Mouse (Mus musculus) intestine, postnatal 0 days (tissue): ENCODE results near the gene Fat1. TPM values are rescaled to one million over a fixed set of nuclear protein-coding genes. Genes with fewer than 3 reads are reported as not detected.
A peak's percentile ranks its signal among the peaks of the same experiment; 100 is the strongest.
"Not testable (repeated sequence)": the region's sequence is repeated elsewhere in the genome, so short reads cannot be mapped to it uniquely, and the experiment has no call there.

Experiments used
- ATAC-seq: fragments of 200-750 bp; cut with Nextera tagmentation; 2 replicates; pipeline ENCODE4 v1.8.0; 2017; ENCODE audit warnings: mild to moderate bottlenecking, moderate TSS enrichment, moderate library complexity
- H3K27ac ChIP-seq: fragments of 300-500 bp; sonication (generic); 2 replicates; pipeline ENCODE4 v1.5.1; 2014; ENCODE audit warnings: mild to moderate bottlenecking, low read depth, low read length, moderate library complexity
- H3K27me3 ChIP-seq: fragments of 300-500 bp; sonication (generic); replicated peaks from 2 replicates; pipeline ENCODE4 v1.6.1; 2014; ENCODE audit warnings: low read length, mixed read lengths; ENCODE audit not compliant: control insufficient read depth, insufficient read depth
- H3K36me3 ChIP-seq: fragments of 300-500 bp; sonication (generic); 2 replicates; pipeline ENCODE4 v1.6.1; 2014; ENCODE audit warnings: mild to moderate bottlenecking, moderate library complexity; ENCODE audit not compliant: control insufficient read depth, insufficient read depth
- H3K4me1 ChIP-seq: fragments of 300-500 bp; sonication (generic); replicated peaks from 2 replicates; pipeline ENCODE4 v1.6.1; 2014; ENCODE audit warnings: antibody characterized with exemption, low read length, mixed read lengths; ENCODE audit not compliant: control insufficient read depth, insufficient read depth
- H3K4me2 ChIP-seq: fragments of 300-500 bp; sonication (generic); replicated peaks from 2 replicates; pipeline ENCODE4 v1.6.1; 2014; ENCODE audit warnings: low read depth, mild to moderate bottlenecking, moderate library complexity
- H3K4me3 ChIP-seq: fragments of 300-500 bp; sonication (generic); 2 replicates; pipeline ENCODE4 v1.5.1; 2014; ENCODE audit warnings: low read depth, low read length
- H3K9ac ChIP-seq: fragments of 300-500 bp; sonication (generic); 2 replicates; pipeline ENCODE4 v1.6.1; 2014; ENCODE audit warnings: mild to moderate bottlenecking, low read depth, low read length
- H3K9me3 ChIP-seq: fragments of 300-500 bp; sonication (generic); 2 replicates; pipeline ENCODE4 v1.6.1; 2016; ENCODE audit warnings: mixed run types; ENCODE audit not compliant: control insufficient read depth
- CTCF ChIP-seq: sonication (generic); IDR thresholded peaks from 2 replicates; pipeline ENCODE4 v1.5.1; 2016; ENCODE audit warnings: low read depth, mild to moderate bottlenecking, control low read depth, antibody characterized with exemption, moderate library complexity
- WGBS: fragments of 180-500 bp; shearing (Covaris S2); extraction: QIAGEN DNeasy Blood & Tissue Kit; methylation state at CpG from one replicate; pipeline ENCODE4 v1.1.7; 2014; 5-methylcytosine and 5-hydroxymethylcytosine counted together
- polyA plus RNA-seq: library from polyadenylated mRNA; unstranded; fragments of >200 nt; fragmentation: Nextera tagmentation; extraction: Ambion mirVana; gene quantifications from 2 replicates; pipeline ENCODE4 v1.2.1, GENCODE M21; 2015

Fat1 gene
- polyA plus RNA-seq, 1 experiment from 2014 or later: 10.4 TPM

GRCm38 (mm10) chr8:45062311-45062710 is 127.1 kb downstream of the Fat1 start:
- Histone ChIP-seq H3K4me3 (no peak overlapping the region), H3K9ac (no peak overlapping the region), H3K4me1 (no peaks in the 10 kb centered on the region), H3K36me3 (no peaks in the 10 kb centered on the region), H3K4me2 (no peak overlapping the region), H3K27ac (no peak overlapping the region), H3K27me3 (no peaks in the 10 kb centered on the region), H3K9me3 (no peaks in the 10 kb centered on the region)
- ATAC-seq: no peak
- 92% methylated on average over 11 of the region's 11 CpGs for whole genome bisulfite sequencing
- TF ChIP-seq CTCF: no peak

DNA sequence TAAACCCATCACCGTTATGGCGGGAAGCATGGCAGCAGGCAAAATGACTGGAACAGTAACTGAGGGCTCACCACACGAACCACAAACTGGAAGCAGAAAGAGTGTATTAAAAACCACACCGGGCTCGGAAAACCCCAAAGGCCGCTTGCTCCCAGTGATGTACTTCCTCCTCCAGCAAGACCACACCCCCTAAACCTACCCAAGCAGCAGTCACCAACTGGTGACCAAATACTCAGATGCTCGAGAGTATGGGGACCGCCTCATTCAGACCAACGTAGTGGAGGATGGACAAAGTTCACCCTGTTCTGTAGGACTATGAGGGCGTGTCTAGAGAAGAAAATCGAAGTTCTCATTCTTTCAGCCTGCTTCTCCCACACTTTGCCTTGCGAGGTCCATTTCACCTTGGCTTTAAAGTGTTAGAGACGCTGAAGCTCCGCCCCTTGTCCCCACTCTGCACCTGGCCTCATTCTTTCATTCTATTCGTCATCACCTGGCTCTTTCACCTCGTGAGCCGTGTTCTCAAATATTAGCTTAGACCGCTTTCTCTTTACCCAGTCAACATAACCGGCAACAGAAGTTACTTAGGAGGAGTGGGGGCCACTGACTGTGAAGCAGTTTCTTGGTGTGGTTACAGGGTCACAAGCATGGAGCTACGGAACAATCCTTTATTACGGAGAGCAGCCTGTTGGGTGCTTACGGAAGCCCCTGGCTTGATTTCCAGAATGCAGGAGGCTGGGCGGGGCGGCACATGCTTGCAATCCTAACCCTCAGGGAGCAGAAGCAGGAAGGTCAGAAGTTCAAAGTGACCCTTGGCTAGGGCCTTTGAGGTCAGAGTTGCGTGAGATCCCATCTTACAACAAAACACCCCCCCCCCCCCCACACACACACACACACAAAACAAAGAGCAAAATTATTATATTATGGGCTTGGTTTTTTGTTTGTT is 128.0 kb downstream of the Fat1 start:
- peak; percentile 95 for ATAC-seq
- Histone ChIP-seq H3K27ac (no peak overlapping the region), H3K36me3 (no peaks in the 10 kb centered on the region), H3K9ac (no peak overlapping the region), H3K4me1 (no peaks in the 10 kb centered on the region), H3K4me2 (peak overlapping the region; percentile 53), H3K27me3 (no peaks in the 10 kb centered on the region), H3K9me3 (no peaks in the 10 kb centered on the region), H3K4me3 (peak overlapping the region; percentile 26)
- no peak for TF ChIP-seq CTCF
- WGBS: 44% methylated on average over 25 of the region's 25 CpGs

DNA sequence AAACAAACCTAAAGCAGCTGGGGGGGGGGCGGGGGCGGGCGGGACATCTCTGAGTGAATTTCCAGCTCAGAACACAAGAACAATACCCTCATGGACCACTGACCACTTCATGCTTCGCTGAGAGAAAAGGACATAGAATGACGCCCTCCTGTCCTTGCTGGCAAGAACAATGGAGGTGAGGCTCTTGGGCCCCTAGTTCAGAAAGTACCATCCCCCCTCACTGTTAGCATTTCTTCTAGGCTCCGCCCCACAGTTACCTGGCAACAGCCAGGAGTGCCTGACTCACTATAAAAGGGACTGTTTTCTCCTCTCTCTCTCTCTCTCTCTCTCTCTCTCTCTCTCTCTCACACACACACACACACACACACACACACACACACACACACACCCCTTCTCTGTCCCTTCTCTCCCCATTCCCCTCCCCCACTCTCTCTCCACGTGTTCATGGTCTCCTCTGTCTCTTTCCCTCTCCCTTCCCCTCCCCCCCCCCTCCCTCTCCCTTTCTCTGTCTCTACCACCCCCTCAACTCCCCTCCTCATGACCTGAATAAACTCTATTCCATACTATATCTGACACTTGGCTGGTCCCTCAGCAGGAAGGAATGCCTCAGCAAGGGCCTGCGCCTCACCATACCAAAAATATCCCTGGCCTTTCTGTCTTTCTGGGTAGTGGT is 129.1 kb downstream of the Fat1 start:
- no peak overlapping the region for H3K27ac ChIP-seq
- no peak overlapping the region for H3K9ac ChIP-seq
- 37% methylated on average over 8 of the region's 8 CpGs for WGBS
- no peak overlapping the region for H3K4me2 ChIP-seq
- H3K27me3 ChIP-seq: no peaks in the 10 kb centered on the region
- ATAC-seq: no peak
- H3K36me3 ChIP-seq: no peaks in the 10 kb centered on the region
- TF ChIP-seq CTCF: no peak
- no peaks in the 10 kb centered on the region for H3K9me3 ChIP-seq
- no peak overlapping the region for H3K4me3 ChIP-seq
- H3K4me1 ChIP-seq: no peaks in the 10 kb centered on the region

- H3K4me1 ChIP-seq, H3K4me3 ChIP-seq, ATAC-seq, H3K36me3 ChIP-seq, H3K27me3 ChIP-seq, H3K9me3 ChIP-seq, H3K4me2 ChIP-seq, H3K27ac ChIP-seq, H3K9ac ChIP-seq: not testable (repeated sequence)
- 100% methylated on average over 1 of the region's 1 CpGs for WGBS
Observed at GRCm38 (mm10) chr8:45065391-45065790, 130.1 kb downstream of the Fat1 start.

DNA sequence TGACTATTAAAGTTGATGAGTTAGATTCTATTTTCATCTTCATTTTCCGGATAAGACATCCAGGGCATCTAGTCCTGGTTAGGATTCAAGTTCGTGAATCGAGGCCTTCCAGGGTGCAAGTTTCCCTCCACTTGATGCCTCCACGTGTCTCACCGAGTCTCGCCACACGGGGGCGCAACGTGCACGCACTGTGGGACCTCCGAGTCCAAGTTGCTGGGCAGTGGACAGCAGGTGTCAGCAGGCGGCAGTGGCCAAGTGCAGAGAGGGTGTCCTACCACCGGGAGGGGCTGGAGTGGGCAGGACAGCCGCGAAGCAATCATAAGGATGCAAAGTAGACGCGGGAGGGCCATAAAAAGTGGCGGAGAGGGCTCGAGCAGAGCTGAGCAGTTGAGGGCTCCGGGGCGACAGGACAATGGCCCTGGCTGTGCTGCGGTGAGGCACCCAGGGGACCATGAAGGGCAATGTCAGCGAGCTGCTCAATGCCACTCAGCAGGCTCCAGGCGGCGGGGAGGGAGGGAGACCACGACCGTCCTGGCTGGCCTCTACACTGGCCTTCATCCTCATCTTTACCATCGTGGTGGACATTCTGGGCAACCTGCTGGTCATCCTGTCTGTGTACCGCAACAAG is 133.6 kb downstream of the Fat1 start, which contains the start of gene Mtnr1a:
TSS of gene Mtnr1a (plus strand) at position 379 of the 628 bp plus-strand sequence.
- Histone ChIP-seq H3K27ac (no peak within 1 kb of the TSS), H3K4me2 (peak within 1 kb of the TSS; percentile 63), H3K9me3 (no peaks in the 10 kb centered on the region), H3K27me3 (no peaks in the 10 kb centered on the region), H3K36me3 (no peaks in the 10 kb centered on the region), H3K4me1 (no peaks in the 10 kb centered on the region), H3K9ac (no peak within 1 kb of the TSS), H3K4me3 (peak within 1 kb of the TSS; percentile 21)
- 8% methylated on average over 29 of the region's 29 CpGs for WGBS
- peak; percentile 81 for ATAC-seq
- peak; percentile 100 for TF ChIP-seq CTCF

- no peaks in the 10 kb centered on the region for H3K4me1 ChIP-seq
- 84% methylated on average over 8 of the region's 8 CpGs for WGBS
- no peaks in the 10 kb centered on the region for H3K9me3 ChIP-seq
- H3K4me2 ChIP-seq: no peak overlapping the region
- ATAC-seq: no peak
- TF ChIP-seq CTCF: no peak
- H3K27me3 ChIP-seq: no peaks in the 10 kb centered on the region
- H3K27ac ChIP-seq: no peak overlapping the region
- no peak overlapping the region for H3K9ac ChIP-seq
- no peak overlapping the region for H3K4me3 ChIP-seq
- no peaks in the 10 kb centered on the region for H3K36me3 ChIP-seq
Observed at GRCm38 (mm10) chr8:45070949-45071348, 135.7 kb downstream of the Fat1 start.
